Mouse (Mus musculus): ENCODE results near the gene Slc3a1.

Slc3a1 gene

DNA sequence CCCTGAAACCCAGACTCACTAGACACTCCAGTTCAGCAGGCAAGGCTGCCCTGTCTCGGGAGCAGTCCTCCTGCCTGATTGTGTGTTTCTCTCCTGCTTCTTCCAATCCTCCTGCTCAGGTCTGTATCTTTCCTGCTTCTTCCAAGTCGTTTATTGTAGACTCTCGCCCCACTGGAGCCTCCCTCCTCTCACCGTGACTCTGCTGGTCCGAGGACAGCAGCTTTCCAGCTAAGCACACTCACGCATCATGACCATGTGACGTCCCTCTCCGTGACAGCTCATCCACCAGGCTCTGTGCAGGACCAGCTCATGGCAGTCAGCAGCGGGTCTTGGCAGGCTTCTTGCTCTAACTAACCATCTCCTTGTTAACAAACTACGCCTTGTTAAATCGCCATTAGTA, 5.9 kb downstream of the Slc3a1 start:
- DNase-seq (ENCODE audit: extremely low read depth, low read depth): no peak

DNA sequence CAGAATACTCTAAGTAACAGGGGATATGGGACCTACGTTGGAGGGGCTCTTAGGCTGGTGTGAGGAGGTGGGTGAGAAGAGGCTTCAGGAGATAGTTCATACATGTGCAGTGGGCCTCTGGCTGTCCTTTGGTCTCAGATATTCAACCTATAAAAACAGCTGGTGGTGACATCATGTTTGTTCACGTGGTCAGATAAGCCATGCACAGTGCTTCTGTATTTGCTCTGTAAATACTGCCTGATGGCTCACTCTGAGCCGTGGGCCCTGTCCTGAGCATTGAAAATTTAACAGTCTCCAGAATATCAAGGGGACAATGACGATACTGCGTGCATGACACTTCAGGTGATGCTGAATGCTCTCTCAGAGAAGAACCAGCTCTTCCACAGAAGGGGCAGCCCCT, 9.7 kb downstream of the Slc3a1 start:
- DNase-seq (ENCODE audit: extremely low read depth, low read depth): no peak

DNA sequence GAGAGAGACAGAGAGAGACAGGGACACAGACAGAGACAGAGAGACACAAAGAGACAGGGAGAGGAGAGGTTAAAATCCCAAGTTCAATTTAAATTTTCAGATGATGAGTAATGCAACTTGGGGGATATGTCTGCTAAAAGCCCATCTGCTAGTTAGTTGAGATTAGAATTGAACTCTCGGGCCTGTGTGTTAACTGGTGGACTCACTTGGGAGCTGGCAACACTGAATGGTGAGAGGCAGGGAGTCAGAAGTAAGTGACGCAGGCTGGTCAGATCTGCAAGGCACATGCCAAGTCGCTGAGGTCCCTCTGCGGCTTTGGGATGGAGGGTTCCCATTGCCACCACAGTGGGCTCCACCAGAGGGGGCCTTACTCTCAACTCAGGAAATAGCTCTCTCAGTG, 10.1 kb downstream of the Slc3a1 start:
- no peak for DNase-seq (ENCODE audit: extremely low read depth, low read depth)

DNA sequence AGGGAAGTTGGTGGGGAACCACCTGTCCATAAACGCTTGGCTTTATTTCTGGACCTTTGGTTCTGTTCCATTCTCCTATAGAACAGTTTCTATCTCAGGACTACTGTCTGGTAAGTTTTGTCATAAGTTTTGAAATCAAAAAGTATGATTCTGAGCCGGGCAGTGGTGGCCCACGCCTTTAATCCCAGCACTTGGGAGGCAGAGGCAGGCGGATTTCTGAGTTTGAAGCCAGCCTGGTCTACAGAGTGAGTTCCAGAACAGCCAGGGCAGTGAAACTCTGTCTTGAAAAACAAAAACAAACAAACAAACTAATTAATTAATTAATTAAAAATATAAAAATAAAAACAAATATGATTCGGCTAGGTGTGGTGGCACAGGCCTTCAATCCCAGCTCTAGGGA, 10.6 kb downstream of the Slc3a1 start:
- no peak for DNase-seq (ENCODE audit: extremely low read depth, low read depth)

DNA sequence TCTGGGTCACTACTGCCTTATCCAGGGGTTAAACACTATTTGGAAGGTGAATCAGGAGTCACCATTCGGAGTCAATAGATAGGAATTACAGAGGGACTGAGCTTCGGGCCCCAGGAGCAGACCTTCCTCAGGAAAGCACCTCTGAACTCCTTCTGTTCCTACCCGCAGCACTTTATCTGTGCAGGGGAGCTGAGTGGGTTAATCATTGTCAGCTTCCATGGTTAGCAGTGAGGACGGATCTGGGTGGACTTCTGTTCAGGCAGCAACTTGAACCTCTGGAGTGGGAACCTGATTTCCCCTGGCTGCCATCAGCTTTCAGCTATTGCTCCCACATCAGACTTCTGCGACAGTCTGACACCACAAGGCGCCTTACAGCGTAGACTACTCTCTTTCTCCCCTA, 12.7 kb downstream of the Slc3a1 start:
- no peak for DNase-seq (ENCODE audit: extremely low read depth, low read depth)

DNA sequence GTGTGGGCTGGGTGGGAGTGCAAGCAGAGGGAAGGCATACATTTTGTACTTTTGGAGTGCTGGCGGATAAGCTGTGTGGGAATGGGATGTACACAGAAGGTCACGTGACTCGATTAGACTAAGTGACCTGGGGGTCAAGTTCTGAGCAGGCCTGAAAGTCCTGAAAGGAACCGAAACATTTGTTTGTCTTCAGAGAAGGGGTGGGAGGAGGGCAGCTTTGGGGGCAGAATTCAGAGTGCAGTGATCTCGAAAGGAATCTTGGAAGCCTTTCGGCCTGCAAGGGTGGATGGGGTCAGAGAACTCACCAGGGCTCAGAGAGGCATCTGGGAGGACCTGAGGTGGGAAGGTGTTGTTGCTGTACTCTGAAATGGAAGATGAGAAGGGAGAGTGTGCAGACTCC, 14.2 kb downstream of the Slc3a1 start:
- no peak for DNase-seq (ENCODE audit: extremely low read depth, low read depth)

DNA sequence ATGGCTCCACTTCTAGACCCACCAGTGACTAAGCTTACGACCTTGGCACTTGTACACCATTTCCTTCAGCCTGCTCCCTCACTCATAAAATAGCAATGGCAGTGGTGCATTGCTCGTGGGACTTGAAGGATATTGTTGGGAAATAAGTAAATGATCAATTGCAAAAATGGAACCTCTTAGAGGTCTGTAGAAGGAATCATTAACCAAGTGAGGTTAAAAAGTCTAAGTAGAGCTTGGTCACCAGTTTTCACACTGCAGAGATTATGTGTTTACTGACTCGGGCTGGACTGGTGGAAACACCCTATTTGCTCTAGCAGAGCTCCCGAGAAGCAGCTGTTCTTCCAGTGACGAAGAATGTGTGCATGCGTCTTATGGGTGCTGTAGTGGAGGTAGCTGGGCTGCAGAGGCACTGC, 15.2 kb downstream of the Slc3a1 start:
- DNase-seq (ENCODE audit: extremely low read depth, low read depth): no peak

DNA sequence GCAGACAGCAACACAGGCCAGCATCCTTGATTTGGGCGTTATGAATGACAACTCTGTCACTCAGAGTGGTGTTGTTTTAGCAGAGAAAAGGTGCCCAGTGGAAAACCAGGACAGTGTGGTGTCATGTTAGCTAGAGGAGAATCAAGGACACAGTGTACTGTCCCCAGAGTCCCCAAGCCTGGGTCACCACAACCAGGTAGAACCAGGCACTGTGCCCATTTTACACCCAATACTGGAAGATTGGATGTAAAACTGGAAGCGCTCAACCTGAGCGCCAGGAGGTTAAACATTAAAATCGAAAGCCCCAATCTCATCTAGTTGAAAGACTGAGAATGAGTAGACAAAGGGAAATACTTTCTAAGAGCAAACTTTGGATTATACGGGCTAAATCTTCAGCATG, 16.3 kb downstream of the Slc3a1 start:
- no peak for DNase-seq (ENCODE audit: extremely low read depth, low read depth)

DNA sequence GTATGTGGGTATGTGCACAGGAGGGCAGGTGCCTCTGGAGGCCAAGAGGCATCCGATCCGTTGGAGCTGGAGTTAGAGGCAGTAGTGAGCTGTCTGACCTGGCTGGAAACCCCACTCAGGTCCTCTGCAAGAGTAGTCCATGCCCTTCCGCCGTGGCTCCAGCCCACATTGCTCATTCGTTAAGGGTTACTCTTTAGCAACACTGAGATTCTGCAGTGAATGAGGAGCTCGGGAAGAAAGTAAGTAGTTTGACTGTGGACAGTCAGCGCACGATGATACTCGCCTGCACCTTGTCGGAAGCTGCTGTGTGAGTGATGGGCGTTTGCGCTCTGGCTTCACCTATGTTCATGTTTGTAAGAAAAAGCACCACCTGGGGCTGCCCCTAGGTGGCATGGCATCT, 17.0 kb downstream of the Slc3a1 start:
- no peak for DNase-seq (ENCODE audit: extremely low read depth, low read depth)

DNA sequence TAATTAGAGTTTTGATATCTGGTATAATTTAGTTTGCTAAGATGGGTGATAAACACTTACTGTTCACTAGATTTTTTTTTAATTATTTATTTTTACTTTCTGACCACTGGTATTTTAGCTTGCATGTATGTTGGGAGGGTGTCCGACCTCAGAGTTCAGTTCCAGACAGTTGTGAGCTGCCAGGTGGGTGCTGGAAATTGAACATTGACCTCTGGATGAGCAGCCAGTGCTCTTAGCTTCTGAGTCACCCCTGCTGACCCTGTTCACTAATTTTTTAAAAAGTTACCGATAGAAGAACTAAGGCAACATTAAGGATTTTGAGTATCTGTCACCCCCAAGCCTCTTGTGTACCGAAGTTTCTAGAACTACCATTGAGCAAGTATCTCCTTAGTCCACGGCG, 20.2 kb downstream of the Slc3a1 start:
- DNase-seq (ENCODE audit: extremely low read depth, low read depth): no peak

DNA sequence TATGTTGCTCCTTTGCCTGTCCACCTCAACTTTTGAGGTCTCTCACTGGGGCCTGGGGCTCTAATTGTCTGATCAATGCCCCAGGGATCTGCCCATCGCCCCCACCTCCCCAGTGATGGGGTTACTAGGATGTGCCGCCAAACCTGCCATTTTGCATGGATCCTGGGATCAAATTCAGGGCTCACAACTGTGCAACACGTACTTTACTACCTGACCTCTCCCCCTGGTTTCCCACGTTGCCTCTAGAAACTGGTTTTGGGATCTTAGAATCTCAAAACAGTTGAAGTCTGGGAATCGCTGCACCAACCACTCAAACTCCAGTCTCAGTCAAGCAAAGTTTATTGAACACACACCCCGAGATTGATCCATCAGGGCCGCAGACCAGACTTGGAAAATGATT, 30.1 kb downstream of the Slc3a1 start:
- DNase-seq (ENCODE audit: extremely low read depth, low read depth): no peak

DNA sequence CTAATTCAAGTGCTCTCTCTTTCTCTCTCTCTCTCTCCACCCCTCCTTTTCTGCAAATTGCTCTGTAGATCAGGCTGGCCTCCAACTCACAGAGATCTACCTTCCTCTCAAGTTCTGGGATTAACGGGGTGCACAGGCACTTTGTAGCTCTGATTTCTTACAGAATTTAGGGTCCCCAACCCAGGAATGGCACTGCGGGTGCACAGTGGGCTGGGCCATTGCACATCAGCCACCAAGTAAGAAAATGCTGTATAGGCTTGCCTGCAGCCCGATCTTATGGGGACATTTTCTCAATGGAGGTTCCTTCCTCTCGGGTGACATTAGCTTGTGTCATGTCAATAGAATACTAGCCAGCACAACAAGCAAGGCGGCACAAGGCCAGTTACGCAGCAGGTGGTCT, 31.0 kb downstream of the Slc3a1 start:
- no peak for DNase-seq (ENCODE audit: extremely low read depth, low read depth)

DNA sequence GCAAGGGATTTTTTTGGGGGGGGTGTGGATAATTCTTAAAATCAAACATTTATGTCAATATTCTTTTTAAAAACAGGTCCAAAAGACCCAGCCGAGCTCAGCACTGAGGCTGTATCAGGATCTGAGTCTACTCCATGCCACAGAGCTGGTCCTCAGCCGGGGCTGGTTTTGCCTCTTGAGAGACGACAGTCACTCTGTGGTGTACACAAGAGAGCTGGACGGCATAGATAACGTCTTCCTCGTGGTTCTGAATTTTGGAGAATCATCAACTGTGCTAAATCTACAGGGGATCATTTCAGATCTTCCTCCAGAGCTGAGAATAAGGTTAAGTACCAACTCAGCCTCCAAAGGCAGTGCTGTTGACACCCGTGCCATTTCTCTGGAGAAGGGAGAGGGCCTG, 35.4 kb downstream of the Slc3a1 start:
- no peak for DNase-seq (ENCODE audit: extremely low read depth, low read depth)

DNA sequence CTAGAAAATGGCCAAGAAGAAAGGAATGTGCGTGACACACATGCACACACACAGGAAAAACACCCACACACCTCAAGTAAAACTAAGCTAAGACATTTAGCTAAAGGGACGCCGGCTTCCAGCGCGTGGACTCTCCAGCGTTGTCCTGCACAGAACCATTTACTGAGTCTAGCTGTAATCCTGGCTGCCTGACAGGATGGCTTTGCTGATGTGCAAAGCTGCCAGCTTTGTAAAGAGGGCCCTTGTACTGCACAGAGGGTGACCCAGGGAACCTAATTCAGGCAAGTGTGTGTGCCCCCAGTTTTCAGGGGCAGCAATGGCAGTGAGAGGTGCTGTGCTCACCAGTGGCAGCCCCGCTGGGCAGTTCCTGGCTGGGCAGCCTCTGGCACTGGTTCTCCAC, 39.2 kb downstream of the Slc3a1 start:
- no peak for DNase-seq (ENCODE audit: extremely low read depth, low read depth)

DNA sequence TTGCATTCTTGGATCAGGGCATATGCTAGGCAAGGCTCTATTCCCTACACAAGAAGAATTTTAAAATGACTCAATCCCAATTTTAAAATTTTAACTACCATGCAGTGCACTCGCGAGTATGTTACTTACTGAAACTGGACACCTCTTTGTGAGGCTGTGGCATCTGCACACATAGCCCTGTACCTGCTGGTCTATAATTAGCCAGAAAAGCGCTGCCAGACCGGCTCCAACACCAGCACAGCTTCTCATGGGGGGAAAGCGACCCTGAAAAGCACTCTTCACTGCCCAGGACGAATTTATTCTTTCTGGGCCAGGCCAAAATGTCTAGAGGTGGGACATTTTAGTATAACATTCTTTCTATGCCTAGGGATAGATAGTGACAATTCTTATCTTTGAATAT, 42.5 kb downstream of the Slc3a1 start:
- DNase-seq (ENCODE audit: extremely low read depth, low read depth): no peak

DNA sequence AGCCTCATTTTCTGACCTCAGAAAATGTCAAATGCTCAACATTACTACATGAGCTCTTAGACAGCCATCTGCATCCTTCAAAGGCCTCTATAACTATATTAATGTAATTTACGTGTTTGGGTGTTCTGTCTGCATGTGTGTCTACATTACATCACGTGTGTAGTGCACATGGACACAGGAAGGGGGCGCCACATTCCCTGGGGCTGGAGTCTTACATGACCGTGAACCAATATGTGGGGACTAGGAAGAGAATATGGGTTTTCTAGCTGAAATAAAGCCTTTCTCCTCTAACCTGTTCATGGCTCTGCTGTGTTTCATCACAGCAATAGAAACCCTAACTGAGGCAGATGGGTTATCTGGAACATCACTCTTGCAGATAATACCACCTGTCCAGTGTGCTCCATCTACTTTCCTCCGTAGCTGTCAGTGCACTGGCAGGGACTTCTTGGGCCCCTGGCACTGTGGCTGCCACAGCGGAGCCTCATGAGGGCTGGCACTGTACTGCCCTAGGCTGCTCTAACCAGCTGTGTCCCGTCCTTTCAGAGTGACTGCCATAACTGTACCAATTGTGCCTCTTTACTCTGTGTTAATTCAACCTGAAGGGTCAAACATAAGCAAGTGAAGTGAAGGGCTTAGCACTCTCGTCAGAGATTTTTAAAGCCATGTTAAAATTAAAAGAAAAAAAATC, 43.1 kb downstream of the Slc3a1 start:
- DNase-seq (ENCODE audit: extremely low read depth, low read depth): no peak

DNA sequence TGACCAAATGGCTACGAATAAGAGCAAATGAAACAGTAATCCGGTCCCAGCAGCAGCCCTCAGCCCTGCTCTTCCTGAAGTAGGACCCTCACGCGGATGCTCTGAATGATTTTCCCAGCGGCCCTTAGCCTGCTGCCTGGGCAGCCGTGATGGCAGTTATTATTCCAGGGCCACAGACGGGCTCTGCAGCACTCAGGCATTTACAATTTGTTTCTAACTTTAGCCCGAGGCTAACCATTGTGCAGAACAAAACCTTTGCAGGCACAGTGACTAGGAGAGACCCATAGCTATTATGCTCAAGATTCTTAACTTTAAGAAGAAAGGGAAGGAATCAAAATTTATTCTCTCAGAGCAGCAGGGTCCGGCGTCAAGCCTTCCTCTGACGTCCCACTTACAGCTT, 44.2 kb downstream of the Slc3a1 start:
- no peak for DNase-seq (ENCODE audit: extremely low read depth, low read depth)

DNA sequence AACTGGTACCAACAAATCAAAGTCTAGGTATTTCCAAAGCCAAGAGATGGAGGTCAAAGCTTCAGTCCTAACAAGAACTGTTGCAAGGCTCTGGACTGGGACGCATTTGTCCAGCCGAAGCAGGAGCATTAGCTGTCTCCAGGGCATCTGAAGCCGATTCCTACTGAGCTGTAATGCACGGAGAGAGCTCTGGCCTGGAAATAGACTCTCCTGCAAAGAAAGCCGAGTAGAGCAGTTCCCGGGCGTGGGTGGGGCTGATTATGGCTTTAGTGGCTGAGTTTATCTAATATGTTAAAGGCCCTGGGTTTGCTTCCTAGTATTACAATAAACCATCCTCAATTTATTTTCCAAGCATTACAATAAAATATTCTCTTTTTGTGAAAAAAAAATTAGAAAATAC, 45.0 kb downstream of the Slc3a1 start:
- no peak for DNase-seq (ENCODE audit: extremely low read depth, low read depth)

DNA sequence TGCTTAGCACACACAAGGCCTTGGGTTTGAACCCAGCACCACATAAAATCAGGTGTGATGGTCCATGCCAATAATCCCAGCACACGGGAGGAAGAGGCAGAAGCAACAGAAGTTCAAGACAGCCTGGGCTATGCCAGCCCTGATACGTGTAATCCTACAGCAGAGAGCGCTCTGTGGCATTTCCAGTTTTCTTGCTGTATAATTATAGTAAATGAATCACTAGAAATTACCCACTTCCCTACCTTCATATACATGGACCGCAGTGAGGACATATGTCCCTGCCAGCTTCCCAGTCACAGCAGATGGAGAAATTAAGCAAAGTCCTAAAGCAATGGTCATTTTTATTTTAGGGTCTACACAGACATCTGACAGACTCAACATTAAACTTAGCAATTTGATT, 45.9 kb downstream of the Slc3a1 start:
- no peak for DNase-seq (ENCODE audit: extremely low read depth, low read depth)

DNA sequence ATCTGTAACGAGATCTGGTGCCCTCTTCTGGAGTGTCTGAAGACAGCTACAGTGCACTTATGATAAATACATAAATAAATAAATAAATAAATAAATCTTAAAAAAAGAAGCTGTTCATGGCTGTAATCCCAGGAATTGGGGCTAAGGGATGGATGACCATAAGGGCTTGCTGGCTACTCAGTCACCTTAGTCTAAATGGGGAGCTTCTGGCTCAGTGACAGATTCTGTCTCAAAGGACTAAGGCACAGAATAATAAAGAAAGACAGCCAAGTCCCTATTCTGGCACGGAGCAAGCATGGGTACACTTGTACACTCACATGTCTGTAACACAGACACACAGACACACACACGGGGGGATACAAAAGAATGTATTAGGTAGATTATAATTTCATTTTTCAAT, 51.1 kb downstream of the Slc3a1 start:
- DNase-seq (ENCODE audit: extremely low read depth, low read depth): no peak

DNA sequence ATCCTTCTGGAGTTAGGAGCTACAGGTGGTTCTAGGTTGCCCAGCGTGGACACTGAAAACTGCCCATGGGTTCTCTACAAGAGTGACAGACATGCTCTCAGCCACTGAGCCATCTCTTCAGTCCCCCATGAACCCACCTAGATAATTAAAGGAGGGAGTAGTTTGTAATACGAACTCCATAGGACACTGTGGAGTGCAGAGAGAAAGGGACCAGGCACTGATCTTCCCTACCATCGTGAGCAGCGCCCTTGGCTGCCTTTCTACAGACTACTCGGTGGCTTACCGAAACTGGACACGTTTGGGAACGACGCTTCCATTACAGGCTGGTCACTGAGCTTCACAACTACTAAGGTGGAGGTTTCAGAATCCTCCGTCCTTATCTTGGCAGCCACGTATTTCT, 52.6 kb downstream of the Slc3a1 start:
- no peak for DNase-seq (ENCODE audit: extremely low read depth, low read depth)

DNA sequence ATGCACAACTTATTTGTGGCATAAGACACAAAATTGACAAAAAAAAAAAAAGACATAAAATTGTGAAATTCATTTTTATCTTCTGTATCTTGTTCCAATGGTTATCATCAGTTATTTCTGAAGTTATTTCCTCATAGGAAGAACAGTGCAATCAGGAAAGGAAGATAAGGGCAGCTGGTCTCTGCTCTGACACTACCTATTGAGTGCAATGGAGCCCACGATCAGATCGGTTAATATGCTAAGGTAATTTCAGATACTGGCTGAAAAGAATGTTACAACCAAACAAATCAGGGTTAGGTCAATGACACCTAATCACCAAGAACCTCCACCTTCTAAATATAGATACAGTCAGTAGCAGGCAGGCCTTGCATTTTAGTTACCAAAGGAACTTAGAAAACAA, 57.2 kb downstream of the Slc3a1 start:
- DNase-seq (ENCODE audit: extremely low read depth, low read depth): no peak

DNA sequence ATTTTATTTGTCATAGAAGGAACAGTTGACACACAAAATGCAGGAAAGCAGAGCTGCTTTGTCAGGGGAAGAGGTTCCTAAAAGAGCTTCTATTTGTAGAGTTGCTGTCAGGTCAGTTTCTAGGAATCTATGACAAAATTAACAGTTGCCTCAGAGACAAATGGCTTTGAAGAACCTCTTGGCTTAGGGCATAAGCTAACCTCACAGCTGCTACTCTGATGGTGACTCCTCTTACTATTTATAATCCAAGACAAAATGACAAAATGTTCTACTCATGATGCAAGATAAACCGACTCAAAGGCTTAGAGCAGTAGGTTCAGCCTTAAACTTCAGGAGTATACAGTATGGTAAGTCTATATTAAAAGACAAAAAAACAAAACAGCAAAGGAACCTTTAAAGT, 58.3 kb downstream of the Slc3a1 start:
- no peak for DNase-seq (ENCODE audit: extremely low read depth, low read depth)

DNA sequence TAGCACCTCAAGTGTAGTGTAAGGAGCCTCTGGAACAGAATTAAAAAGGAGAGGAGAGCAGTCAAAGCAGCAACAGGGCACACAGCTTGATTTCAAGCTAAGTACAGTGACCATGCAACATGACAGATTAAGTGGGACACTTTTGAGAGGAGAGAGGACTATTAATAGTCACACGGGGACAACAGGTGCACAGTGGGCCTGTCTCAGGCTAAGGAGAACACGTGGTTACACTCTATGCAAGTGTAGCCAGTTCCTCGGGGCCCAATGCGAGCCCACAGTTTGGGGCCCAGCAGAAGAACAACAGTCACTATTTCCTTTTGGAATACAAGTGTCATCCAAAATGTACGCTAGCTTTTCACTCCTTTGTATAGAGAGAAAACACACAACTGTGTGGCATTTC, 59.4 kb downstream of the Slc3a1 start:
- DNase-seq (ENCODE audit: extremely low read depth, low read depth): no peak
